Mouse (Mus musculus) intestine, embryonic 15.5 days (tissue): Measurements from ENCODE around the gene Numb. TPM values are rescaled to one million over a fixed set of nuclear protein-coding genes. Genes with fewer than 3 reads are reported as not detected.
A peak's percentile ranks its signal among the peaks of the same experiment; 100 is the strongest.

Source experiments
- ATAC-seq: fragments of 200-750 bp; cut with Nextera tagmentation; 2 replicates; pipeline ENCODE4 v1.8.0; 2017; ENCODE audit warnings: moderate TSS enrichment, moderate library complexity
- H3K27ac ChIP-seq: fragments of 300-500 bp; sonication (generic); 2 replicates; pipeline ENCODE4 v1.5.1; 2015; ENCODE audit warnings: mild to moderate bottlenecking, inconsistent platforms
- H3K27me3 ChIP-seq: fragments of 300-500 bp; sonication (generic); replicated peaks from 2 replicates; pipeline ENCODE4 v1.6.1; 2015; ENCODE audit warnings: inconsistent platforms
- H3K36me3 ChIP-seq: fragments of 300-500 bp; sonication (generic); 2 replicates; pipeline ENCODE4 v1.6.1; 2015; ENCODE audit warnings: inconsistent platforms
- H3K4me1 ChIP-seq: fragments of 300-500 bp; sonication (generic); replicated peaks from 2 replicates; pipeline ENCODE4 v1.6.1; 2015; ENCODE audit warnings: inconsistent platforms
- H3K4me2 ChIP-seq: fragments of 300-500 bp; sonication (generic); replicated peaks from 2 replicates; pipeline ENCODE4 v1.6.1; 2015; ENCODE audit warnings: mild to moderate bottlenecking, inconsistent platforms
- H3K4me3 ChIP-seq: fragments of 300-500 bp; sonication (generic); replicated peaks from 2 replicates; pipeline ENCODE4 v1.5.1; 2015; ENCODE audit warnings: inconsistent platforms
- H3K9ac ChIP-seq: fragments of 300-500 bp; sonication (generic); 2 replicates; pipeline ENCODE4 v1.6.1; 2015; ENCODE audit warnings: inconsistent platforms
- H3K9me3 ChIP-seq: fragments of 300-500 bp; sonication (generic); 2 replicates; pipeline ENCODE4 v1.6.1; 2016; ENCODE audit warnings: inconsistent platforms
- WGBS: fragments of 180-500 bp; shearing (Covaris S2); methylation state at CpG from one replicate; pipeline ENCODE4 v1.1.7; 2015; 5-methylcytosine and 5-hydroxymethylcytosine counted together
- polyA plus RNA-seq: library from polyadenylated mRNA; unstranded; fragments of >200 nt; fragmentation: Nextera tagmentation; extraction: Ambion mirVana; gene quantifications from 2 replicates; pipeline ENCODE4 v1.2.1, GENCODE M21; 2015

Numb gene
- polyA plus RNA-seq, 1 experiment from 2014 or later = 34.4 TPM

DNA sequence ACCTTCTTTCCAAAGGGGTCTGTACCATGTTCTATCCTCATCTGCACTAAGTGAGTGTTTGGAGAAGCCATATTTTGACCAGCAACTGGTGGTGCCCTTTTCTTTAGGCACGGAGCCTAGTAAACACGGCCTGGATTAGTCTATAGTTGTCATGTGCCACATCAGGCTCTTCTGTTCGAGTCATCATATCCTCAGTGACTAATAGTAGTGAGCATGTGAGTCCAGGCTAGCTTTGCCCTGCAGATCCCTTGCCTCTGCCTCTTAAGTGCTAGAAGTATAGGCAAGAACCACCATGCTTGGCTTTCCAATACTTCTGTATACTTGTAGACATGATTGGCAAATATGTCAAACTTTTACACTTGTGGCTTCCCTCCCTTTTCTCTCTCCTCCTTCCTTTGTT is 87.8 kb downstream of the Numb start:
- Histone ChIP-seq H3K27me3 (no peaks in the 10 kb centered on the region), H3K9ac (no peak overlapping the region), H3K4me3 (no peak overlapping the region), H3K4me1 (no peaks in the 10 kb centered on the region), H3K4me2 (no peak overlapping the region), H3K36me3 (0 out of 2 replicates have a peak, but pooled peaks cover 6% of the 10 kb centered on the region), H3K27ac (no peak overlapping the region), H3K9me3 (no peaks in the 10 kb centered on the region)
- WGBS = 97% methylated on average over 3 of the region's 3 CpGs
- no peak for ATAC-seq

DNA sequence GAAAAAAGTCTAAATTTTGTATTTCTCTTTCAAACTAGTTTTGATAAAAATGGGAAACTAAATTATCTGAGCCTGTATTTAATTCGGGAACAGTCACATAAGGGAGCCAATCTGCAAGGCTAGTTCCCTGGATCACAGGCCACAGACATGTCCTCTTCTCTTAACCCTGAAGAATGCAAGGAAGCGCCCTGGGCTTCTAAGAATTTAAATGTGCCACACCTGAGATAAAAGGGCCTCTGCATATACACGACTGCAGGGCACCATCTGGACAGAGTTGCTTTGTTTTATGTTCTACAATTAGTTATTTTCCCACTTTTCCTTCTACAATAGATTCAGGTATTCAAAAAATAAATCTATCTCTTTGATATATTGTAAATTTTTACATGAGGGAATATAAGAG is 91.3 kb downstream of the Numb start:
- ATAC-seq = no peak
- no peaks in the 10 kb centered on the region for H3K9me3 ChIP-seq
- 83% methylated on average over 3 of the region's 3 CpGs for WGBS

DNA sequence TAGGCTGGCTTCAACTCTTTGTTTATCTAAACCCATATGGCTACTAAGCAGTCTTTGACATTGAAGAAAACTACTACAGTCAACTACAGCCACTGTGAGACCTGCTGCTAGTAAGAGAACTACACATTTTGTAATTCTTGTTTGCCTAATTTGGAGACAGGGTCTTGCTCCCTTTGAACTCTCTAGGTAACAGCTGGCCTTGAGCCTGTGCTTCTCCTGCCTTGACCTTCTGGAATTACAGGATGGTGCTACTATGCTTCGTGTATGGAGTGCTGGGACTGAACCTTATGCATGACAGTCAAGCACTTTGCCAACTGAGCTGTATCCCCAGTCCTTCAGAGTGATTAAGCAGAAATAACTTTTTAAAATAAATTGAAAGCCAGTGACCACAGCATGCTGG is 105.1 kb downstream of the Numb start:
- ATAC-seq = no peak
- no peaks in the 10 kb centered on the region for H3K27me3 ChIP-seq
- H3K27ac ChIP-seq = no peak overlapping the region
- H3K4me3 ChIP-seq = no peak overlapping the region
- 71% methylated on average over 1 of the region's 1 CpGs for WGBS
- no peak overlapping the region for H3K4me2 ChIP-seq
- H3K9ac ChIP-seq = no peak overlapping the region
- no peaks in the 10 kb centered on the region for H3K36me3 ChIP-seq
- no peaks in the 10 kb centered on the region for H3K4me1 ChIP-seq
- no peaks in the 10 kb centered on the region for H3K9me3 ChIP-seq

More for the DNA sequence above, 91.3 kb downstream of the Numb start:
- no peak overlapping the region for H3K4me3 ChIP-seq
- H3K4me1 ChIP-seq = no peaks in the 10 kb centered on the region
- H3K27me3 ChIP-seq = no peaks in the 10 kb centered on the region
- H3K4me2 ChIP-seq = no peak overlapping the region
- no peak overlapping the region for H3K9ac ChIP-seq
- 0 out of 2 replicates have a peak, but pooled peaks cover 3% of the 10 kb centered on the region for H3K36me3 ChIP-seq
- H3K27ac ChIP-seq = no peak overlapping the region

DNA sequence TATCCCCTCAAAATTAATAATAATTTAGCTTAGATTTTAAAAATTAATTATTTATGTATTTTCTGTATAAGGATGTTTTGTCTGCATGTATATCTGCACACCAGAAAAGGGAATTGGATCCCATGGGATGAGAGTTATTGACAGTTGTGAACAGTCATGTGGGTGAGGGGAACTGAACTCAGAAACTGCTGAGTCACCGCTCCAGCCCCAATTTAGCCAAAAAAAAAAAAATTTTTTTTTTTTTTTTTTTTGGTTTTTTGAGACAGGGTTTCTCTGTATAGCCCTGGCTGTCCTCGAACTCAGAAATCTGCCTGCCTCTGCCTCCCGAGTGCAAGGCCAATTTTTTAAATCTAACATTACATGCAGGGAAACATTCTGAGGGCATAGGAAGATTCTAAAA is 109.8 kb downstream of the Numb start:
- no peak overlapping the region for H3K4me2 ChIP-seq
- H3K27me3 ChIP-seq = no peaks in the 10 kb centered on the region
- no peak overlapping the region for H3K4me3 ChIP-seq
- H3K4me1 ChIP-seq = no peaks in the 10 kb centered on the region
- H3K9ac ChIP-seq = no peak overlapping the region
- 95% methylated on average over 3 of the region's 3 CpGs for WGBS
- H3K27ac ChIP-seq = no peak overlapping the region
- no peaks in the 10 kb centered on the region for H3K9me3 ChIP-seq
- ATAC-seq = no peak
- peaks cover 13% of the 10 kb centered on the region for H3K36me3 ChIP-seq

DNA sequence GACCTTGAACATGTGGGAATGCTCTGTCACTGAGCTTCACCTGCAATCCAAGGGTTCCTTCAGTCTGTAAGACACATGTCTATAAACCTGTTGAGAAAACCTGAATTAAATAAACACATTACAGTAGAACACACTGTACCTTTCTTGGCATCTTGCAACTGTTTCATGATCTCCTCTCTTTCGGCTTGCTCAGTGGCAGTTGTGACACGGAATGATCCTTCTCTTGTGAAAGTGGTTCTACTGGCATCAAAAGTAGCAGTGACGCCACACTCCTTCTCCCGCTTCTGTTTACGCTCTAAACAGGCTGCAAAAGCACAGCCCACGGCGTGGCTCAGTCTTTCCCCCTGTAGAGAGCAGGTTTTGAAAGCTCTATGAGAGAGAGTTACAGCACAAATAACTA is 118.1 kb downstream of the Numb start:
- Histone ChIP-seq H3K4me2 (no peak overlapping the region), H3K27me3 (no peaks in the 10 kb centered on the region), H3K9ac (no peak overlapping the region), H3K27ac (no peak overlapping the region), H3K4me1 (no peaks in the 10 kb centered on the region), H3K36me3 (peaks cover 50% of the 10 kb centered on the region), H3K4me3 (no peak overlapping the region), H3K9me3 (no peaks in the 10 kb centered on the region)
- 94% methylated on average over 7 of the region's 7 CpGs for WGBS
- no peak for ATAC-seq

DNA sequence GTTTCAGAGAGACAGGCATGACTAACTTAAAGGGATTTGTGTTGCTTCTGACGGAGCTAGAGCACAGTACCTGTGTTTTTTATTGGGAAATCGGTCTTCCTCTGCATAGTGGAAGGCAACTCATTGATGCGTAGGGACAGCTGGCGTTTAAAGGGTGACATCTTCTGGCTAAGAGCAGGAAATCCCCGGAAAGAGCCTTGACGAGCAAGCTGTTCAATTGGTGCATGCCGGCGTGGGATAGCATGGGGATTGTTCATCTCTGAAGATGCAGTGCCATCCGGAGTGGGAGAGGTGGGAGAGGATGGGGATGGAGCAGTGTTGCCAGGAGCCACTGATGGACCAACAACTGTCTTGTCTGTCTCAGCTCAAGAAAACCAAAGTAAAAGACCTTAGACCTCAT is 120.8 kb downstream of the Numb start:
- no peak overlapping the region for H3K4me2 ChIP-seq
- no peak overlapping the region for H3K27ac ChIP-seq
- no peak overlapping the region for H3K4me3 ChIP-seq
- H3K27me3 ChIP-seq = no peaks in the 10 kb centered on the region
- H3K9ac ChIP-seq = no peak overlapping the region
- H3K9me3 ChIP-seq = no peaks in the 10 kb centered on the region
- 61% methylated on average over 9 of the region's 9 CpGs for WGBS
- no peak for ATAC-seq
- H3K36me3 ChIP-seq = peaks cover 35% of the 10 kb centered on the region
- no peaks in the 10 kb centered on the region for H3K4me1 ChIP-seq

DNA sequence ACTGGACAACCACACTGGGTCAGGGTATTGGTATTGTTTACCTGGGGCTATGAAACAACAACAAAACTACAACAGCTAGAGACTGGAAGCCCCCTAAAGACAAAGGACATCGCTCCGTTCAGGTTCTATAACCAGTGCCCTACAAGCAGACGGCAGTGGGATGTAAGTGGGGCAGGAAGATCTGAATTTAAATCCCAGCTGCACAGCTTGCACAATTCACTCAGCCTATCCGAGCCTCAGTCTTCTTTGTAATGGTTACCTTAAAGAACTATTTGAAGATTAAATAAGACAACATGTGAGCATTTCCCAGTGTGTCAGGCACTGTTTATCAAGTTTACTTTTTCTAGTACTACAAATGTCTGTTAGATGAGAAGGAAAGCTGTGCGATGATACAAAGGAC is 123.4 kb downstream of the Numb start:
- WGBS = 94% methylated on average over 5 of the region's 5 CpGs
- Histone ChIP-seq H3K27me3 (no peaks in the 10 kb centered on the region), H3K27ac (no peak overlapping the region), H3K4me1 (no peaks in the 10 kb centered on the region), H3K9ac (no peak overlapping the region), H3K9me3 (no peaks in the 10 kb centered on the region), H3K4me2 (no peak overlapping the region), H3K4me3 (no peak overlapping the region), H3K36me3 (peaks cover 25% of the 10 kb centered on the region)
- ATAC-seq = no peak

DNA sequence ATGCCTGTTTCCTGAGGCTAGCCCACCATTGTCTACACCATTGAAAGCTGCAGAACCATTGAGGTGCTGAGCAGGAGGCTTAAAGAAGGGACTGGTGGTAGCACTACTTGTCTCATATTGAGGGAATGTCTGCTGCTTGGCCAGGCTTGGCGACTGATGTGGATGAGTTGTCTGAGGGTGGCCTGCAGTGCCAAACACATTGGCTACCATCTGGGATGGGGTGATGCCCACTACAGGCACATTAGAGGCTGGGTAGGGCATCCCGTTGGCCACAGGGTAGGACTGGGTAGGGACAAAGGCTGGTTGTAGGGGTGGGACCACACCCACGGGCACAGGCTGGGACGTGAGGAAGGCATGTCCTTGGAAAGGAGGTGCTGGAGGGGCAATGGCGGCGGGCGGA is 126.1 kb downstream of the Numb start:
- WGBS = 87% methylated on average over 7 of the region's 7 CpGs
- Histone ChIP-seq H3K9ac (no peak overlapping the region), H3K4me1 (no peaks in the 10 kb centered on the region), H3K4me2 (no peak overlapping the region), H3K36me3 (peaks cover 24% of the 10 kb centered on the region), H3K9me3 (no peaks in the 10 kb centered on the region), H3K27ac (no peak overlapping the region), H3K27me3 (no peaks in the 10 kb centered on the region), H3K4me3 (no peak overlapping the region)
- ATAC-seq = no peak

DNA sequence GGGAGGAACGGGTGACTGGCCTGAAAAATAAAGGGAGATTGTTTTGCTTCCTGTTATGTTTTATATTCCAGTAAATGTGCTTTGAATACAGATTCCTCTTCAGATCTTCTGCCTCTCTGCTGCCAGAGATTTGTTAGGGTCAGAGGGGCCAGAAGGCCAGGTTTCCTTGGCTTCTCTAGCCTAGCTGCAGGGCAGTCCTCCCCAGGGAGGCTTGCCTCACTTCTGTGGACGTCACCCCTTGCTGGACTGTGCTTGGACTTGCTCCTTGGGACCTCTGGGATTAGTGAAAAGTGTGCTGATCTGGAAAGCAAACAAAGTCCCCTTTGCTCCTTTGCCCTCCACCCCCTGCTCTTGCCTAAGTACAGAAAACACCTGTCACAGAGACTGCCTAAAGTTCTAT is 126.7 kb downstream of the Numb start:
- Histone ChIP-seq H3K36me3 (peaks cover 24% of the 10 kb centered on the region), H3K27me3 (no peaks in the 10 kb centered on the region), H3K4me2 (no peak overlapping the region), H3K9me3 (no peaks in the 10 kb centered on the region), H3K9ac (no peak overlapping the region), H3K4me3 (no peak overlapping the region), H3K4me1 (no peaks in the 10 kb centered on the region), H3K27ac (no peak overlapping the region)
- ATAC-seq = no peak
- WGBS = 57% methylated on average over 2 of the region's 2 CpGs

DNA sequence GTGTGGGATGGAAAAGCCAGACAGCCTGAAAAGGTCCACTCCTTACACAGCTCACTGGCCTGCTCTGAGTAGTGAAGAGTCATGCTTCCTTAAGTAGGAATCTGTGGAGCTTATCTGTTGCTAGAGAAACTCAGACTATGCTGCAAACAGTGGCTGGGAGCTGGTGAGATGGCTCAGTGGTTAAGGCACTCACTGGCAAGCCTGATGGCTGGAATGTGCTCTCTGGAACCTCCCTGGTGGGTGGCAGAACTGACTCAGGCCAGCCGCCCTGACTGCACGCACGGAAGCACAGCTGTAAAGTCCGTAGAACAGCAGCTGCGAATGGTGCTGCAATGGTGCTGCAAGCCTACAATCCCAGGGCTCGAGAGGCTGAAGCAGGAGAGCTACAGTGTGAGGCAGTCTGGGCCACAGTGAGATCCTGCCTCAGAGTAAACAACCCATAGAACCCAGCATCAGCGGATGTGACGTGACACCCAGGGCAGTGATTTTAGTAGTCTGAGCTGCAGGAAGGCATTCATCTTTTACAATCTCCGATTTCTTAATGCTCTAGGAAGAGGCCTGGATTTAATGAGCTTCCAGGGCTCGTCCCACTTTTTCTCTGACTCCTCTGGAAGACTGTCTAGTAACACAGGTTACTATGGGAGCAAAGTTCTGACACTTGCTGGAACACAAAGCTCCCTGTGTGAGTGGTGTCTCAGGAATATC is 128.9 kb downstream of the Numb start:
- Histone ChIP-seq H3K4me3 (no peak overlapping the region), H3K9ac (no peak overlapping the region; the same call in 1 of the 2 replicates), H3K27ac (no peak overlapping the region), H3K4me2 (no peak overlapping the region), H3K27me3 (no peaks in the 10 kb centered on the region), H3K36me3 (peaks cover 16% of the 10 kb centered on the region), H3K4me1 (no peaks in the 10 kb centered on the region), H3K9me3 (no peaks in the 10 kb centered on the region)
- peak; percentile 23; the same call in 1 of the 2 replicates for ATAC-seq
- WGBS = 59% methylated on average over 10 of the region's 10 CpGs

DNA sequence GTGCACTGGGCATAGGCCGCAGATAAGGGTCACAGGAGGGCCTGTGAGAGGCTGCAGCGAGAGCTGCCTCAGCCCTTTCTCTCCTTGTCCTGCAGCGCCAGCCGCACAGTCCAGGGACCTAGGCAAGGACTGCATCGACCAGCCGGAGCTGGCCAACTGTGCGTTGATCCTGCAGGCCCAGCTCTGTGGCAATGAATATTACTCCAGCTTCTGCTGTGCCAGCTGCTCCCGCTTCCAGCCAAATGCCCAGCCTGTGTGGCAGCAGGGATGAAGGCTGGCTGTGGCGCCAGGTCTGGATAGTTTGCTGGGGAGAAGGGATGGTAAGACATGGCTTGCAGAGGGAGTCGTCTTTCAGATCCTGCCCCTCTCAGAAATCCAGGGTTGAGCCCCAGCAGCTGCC is 130.0 kb downstream of the Numb start:
- H3K4me3 ChIP-seq = no peak overlapping the region
- no peaks in the 10 kb centered on the region for H3K9me3 ChIP-seq
- no peaks in the 10 kb centered on the region for H3K4me1 ChIP-seq
- H3K4me2 ChIP-seq = no peak overlapping the region
- H3K9ac ChIP-seq = no peak overlapping the region
- no peak overlapping the region for H3K27ac ChIP-seq
- peaks cover 12% of the 10 kb centered on the region for H3K36me3 ChIP-seq
- no peak for ATAC-seq
- 89% methylated on average over 10 of the region's 10 CpGs for WGBS
- H3K27me3 ChIP-seq = no peaks in the 10 kb centered on the region

DNA sequence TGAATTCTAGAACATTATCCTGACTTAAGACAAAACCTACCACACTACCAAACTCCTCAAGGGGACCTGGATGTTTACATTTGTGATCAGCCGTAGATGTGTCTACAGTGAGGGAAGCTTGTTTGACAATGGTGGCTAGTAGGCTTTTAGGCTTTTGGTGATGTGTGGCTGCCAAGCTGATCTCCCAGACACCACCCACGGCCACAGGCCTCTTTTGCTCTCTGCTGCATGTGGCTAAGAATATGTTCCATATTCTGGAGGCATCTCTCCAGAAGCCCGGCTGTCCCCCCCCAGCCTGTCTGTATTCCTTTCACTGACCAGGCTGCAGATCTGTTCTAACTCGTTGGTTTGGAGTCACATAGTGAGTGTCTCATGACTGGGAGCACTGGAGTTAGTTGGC is 131.0 kb downstream of the Numb start:
- H3K9ac ChIP-seq = no peak overlapping the region
- no peaks in the 10 kb centered on the region for H3K27me3 ChIP-seq
- WGBS = 72% methylated on average over 4 of the region's 4 CpGs
- no peak overlapping the region for H3K27ac ChIP-seq
- no peaks in the 10 kb centered on the region for H3K4me1 ChIP-seq
- H3K4me3 ChIP-seq = no peak overlapping the region
- no peak overlapping the region for H3K4me2 ChIP-seq
- H3K9me3 ChIP-seq = no peaks in the 10 kb centered on the region
- no peak for ATAC-seq
- peaks cover 7% of the 10 kb centered on the region; the same call in 1 of the 2 replicates for H3K36me3 ChIP-seq

DNA sequence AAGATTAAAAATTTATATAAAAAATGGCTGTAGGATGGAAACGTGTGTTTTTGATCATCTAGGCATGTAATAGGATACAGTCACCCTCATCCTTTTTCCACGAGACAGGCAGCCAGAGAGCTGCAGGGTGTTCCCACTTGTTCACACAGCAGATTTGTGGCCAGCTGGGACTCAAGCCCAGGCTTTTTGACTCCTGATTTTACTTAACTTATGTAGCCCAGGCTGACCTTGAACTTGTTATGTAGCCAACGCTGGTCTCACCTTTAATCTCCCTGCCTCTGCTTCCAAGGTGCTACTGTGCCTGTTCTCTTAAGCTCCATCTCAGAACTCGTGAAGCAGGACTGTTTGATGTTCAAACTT is 132.0 kb downstream of the Numb start:
- Histone ChIP-seq H3K9ac (no peak overlapping the region), H3K4me2 (no peak overlapping the region), H3K27me3 (no peaks in the 10 kb centered on the region), H3K36me3 (peaks cover 4% of the 10 kb centered on the region; the same call in 1 of the 2 replicates), H3K4me1 (no peaks in the 10 kb centered on the region), H3K4me3 (no peak overlapping the region), H3K27ac (no peak overlapping the region), H3K9me3 (no peaks in the 10 kb centered on the region)
- ATAC-seq = no peak
- WGBS = 49% methylated on average over 4 of the region's 4 CpGs
